In the genomic region with DNA sequence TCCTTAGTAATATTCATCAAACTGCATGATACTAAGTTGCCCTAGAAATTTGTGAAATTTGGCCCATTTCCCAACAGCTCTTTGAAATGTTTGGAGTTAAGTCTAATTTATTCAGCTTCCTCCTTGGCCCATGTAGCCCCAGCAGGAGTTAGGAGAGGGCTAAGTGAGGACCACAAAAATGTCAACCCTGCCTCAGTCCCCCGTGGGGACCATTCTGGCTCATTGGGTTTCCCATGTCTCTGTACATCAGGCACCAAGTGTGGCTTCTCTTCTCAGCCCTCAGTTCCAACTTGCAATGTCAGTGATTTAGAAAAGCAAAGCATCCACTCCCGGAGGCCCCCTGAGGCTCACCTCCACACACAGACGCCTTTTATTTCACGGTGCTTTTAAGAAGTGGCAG, we compare ENCODE assay signal across 26 mouse cellular contexts.
A peak's percentile ranks its signal among the peaks of the same experiment; 100 is the strongest.
DNase-seq lines count a peak whose midpoint lies in the region; ATAC-seq lines count a peak whose summit lies in the region.
"Had no signal": no experiment of that assay in that cellular context is flagged by ENCODE, and none has a peak within 500 bp of the region (broad histone marks: within the 10 kb centered on the region; RNA-seq: fewer than 3 reads in every experiment).

No protein-coding gene starts in this region.

- no peaks in the 10 kb centered on the region for H3K36me3 ChIP-seq in hindbrain, embryonic 16.5 days (ENCODE audit: control insufficient read depth, insufficient read depth, low read length)
- H3K36me3 ChIP-seq in hindbrain, embryonic 13.5 days = no peaks in the 10 kb centered on the region
- no peaks in the 10 kb centered on the region for H3K36me3 ChIP-seq in midbrain, embryonic 14.5 days (ENCODE audit: control insufficient read depth, insufficient read depth, low read length)
- H3K36me3 ChIP-seq in midbrain, embryonic 13.5 days = no peaks in the 10 kb centered on the region
- H3K36me3 ChIP-seq in liver, embryonic 11.5 days (ENCODE audit: control insufficient read depth, insufficient read depth, low read length) = no peaks in the 10 kb centered on the region
- H3K36me3 ChIP-seq: heart, embryonic 13.5 days; kidney, embryonic 15.5 days; limb, embryonic 15.5 days had no signal

- no peak overlapping the region for H3K4me3 ChIP-seq in hindbrain, embryonic 16.5 days (ENCODE audit: low read length)
- H3K4me3 ChIP-seq in hindbrain, embryonic 13.5 days = no peak overlapping the region
- H3K4me3 ChIP-seq in midbrain, embryonic 14.5 days (replicated peaks; ENCODE audit: low read depth, low read length) = no peak overlapping the region
- H3K4me3 ChIP-seq in midbrain, embryonic 13.5 days (replicated peaks) = no peak overlapping the region
- H3K4me3 ChIP-seq in liver, embryonic 11.5 days (ENCODE audit: low read depth, low read length) = no peak overlapping the region
- H3K4me3 ChIP-seq: heart, embryonic 13.5 days; kidney, embryonic 15.5 days; limb, embryonic 15.5 days had no signal

- no peak overlapping the region for H3K4me2 ChIP-seq in hindbrain, embryonic 16.5 days (ENCODE audit: low read length)
- no peak overlapping the region for H3K4me2 ChIP-seq in hindbrain, embryonic 13.5 days
- no peak overlapping the region for H3K4me2 ChIP-seq in midbrain, embryonic 14.5 days (ENCODE audit: low read length)
- H3K4me2 ChIP-seq in midbrain, embryonic 13.5 days (replicated peaks) = no peak overlapping the region
- H3K4me2 ChIP-seq in liver, embryonic 11.5 days = no peak overlapping the region
- H3K4me2 ChIP-seq: heart, embryonic 13.5 days; kidney, embryonic 15.5 days; limb, embryonic 15.5 days had no signal

- H3K27ac ChIP-seq in hindbrain, embryonic 16.5 days (ENCODE audit: low read depth, low read length) = no peak overlapping the region
- H3K27ac ChIP-seq in hindbrain, embryonic 13.5 days = no peak overlapping the region
- no peak overlapping the region for H3K27ac ChIP-seq in midbrain, embryonic 14.5 days (replicated peaks; ENCODE audit: low read depth, low read length)
- H3K27ac ChIP-seq in midbrain, embryonic 13.5 days = no peak overlapping the region
- no peak overlapping the region for H3K27ac ChIP-seq in liver, embryonic 11.5 days (ENCODE audit: low read depth, low read length)
- H3K27ac ChIP-seq: heart, embryonic 13.5 days; kidney, embryonic 15.5 days; limb, embryonic 15.5 days; liver, embryonic 14.5 days; stomach, postnatal 0 days had no signal

- 29% methylated on average over 4 of the region's 4 CpGs for WGBS in hindbrain, embryonic 16.5 days
- WGBS in hindbrain, embryonic 13.5 days = 20% methylated on average over 4 of the region's 4 CpGs
- WGBS in midbrain, embryonic 14.5 days = 23% methylated on average over 4 of the region's 4 CpGs
- 39% methylated on average over 4 of the region's 4 CpGs for WGBS in midbrain, embryonic 13.5 days
- 57% methylated on average over 4 of the region's 4 CpGs for WGBS in liver, embryonic 11.5 days

- H3K4me1 ChIP-seq in hindbrain, embryonic 16.5 days (ENCODE audit: control insufficient read depth, insufficient read depth, low read depth, low read length) = peaks cover 5% of the 10 kb centered on the region
- H3K4me1 ChIP-seq in hindbrain, embryonic 13.5 days (replicated peaks) = peaks cover 7% of the 10 kb centered on the region
- H3K4me1 ChIP-seq in midbrain, embryonic 14.5 days (ENCODE audit: control insufficient read depth, insufficient read depth, low read length) = no peaks in the 10 kb centered on the region
- H3K4me1 ChIP-seq in midbrain, embryonic 13.5 days (replicated peaks) = peaks cover 7% of the 10 kb centered on the region; the same call in 1 of the 2 replicates
- no peaks in the 10 kb centered on the region for H3K4me1 ChIP-seq in liver, embryonic 11.5 days (replicated peaks; ENCODE audit: control insufficient read depth, insufficient read depth, low read length)
- H3K4me1 ChIP-seq: heart, embryonic 13.5 days; kidney, embryonic 15.5 days; limb, embryonic 15.5 days had no signal

- peak; percentile 51; the same call in 1 of the 2 replicates for ATAC-seq in hindbrain, embryonic 16.5 days
- ATAC-seq in hindbrain, embryonic 13.5 days (ENCODE audit: low FRiP score) = no peak
- no peak for ATAC-seq in midbrain, embryonic 14.5 days (ENCODE audit: low FRiP score, low TSS enrichment)
- ATAC-seq in midbrain, embryonic 13.5 days = no peak
- no peak for ATAC-seq in liver, embryonic 11.5 days (replicated peaks; ENCODE audit: low FRiP score)
- ATAC-seq: inflammation-experienced regulatory T-cells, adult 6 months had no signal

- no peaks in the 10 kb centered on the region for H3K9me3 ChIP-seq in hindbrain, embryonic 16.5 days (ENCODE audit: control insufficient read depth, low read length)
- H3K9me3 ChIP-seq in hindbrain, embryonic 13.5 days = no peaks in the 10 kb centered on the region
- H3K9me3 ChIP-seq in midbrain, embryonic 14.5 days (ENCODE audit: control insufficient read depth, low read length) = no peaks in the 10 kb centered on the region
- H3K9me3 ChIP-seq in midbrain, embryonic 13.5 days = no peaks in the 10 kb centered on the region
- no peaks in the 10 kb centered on the region for H3K9me3 ChIP-seq in liver, embryonic 11.5 days (ENCODE audit: control insufficient read depth, low read length)
- H3K9me3 ChIP-seq: heart, embryonic 13.5 days; kidney, embryonic 15.5 days; limb, embryonic 15.5 days had no signal

- DNase-seq in cerebellum, postnatal 10 days = peak; percentile 7 to 9
- no peak for DNase-seq in cerebellum, adult 11-12 months
- peak; percentile 22 for DNase-seq in midbrain, embryonic 14.5 days
- peak; percentile 35 for DNase-seq in Muller cell, postnatal 12 days (ENCODE audit: inconsistent ontology term)
- no peak for DNase-seq in liver, embryonic 11.5 days (ENCODE audit: low spot score)
- DNase-seq: adrenal gland, adult 8-10 months; cerebellum, adult 11 months; cerebellum, adult 9-11 months; gastrocnemius, postnatal 10 days; heart, postnatal 10 days; kidney, adult 18-20 months; kidney, postnatal 25 days; lung, adult 2 months; right cerebral cortex, postnatal 4 days; thymus, adult 18-20 months; thymus, postnatal 25 days had no signal

- H3K27me3 ChIP-seq in hindbrain, embryonic 16.5 days (replicated peaks; ENCODE audit: control insufficient read depth, insufficient read depth, low read length) = no peaks in the 10 kb centered on the region
- H3K27me3 ChIP-seq in hindbrain, embryonic 13.5 days = no peaks in the 10 kb centered on the region
- no peaks in the 10 kb centered on the region for H3K27me3 ChIP-seq in midbrain, embryonic 14.5 days (ENCODE audit: control insufficient read depth, insufficient read depth, low read length)
- H3K27me3 ChIP-seq in midbrain, embryonic 13.5 days = no peaks in the 10 kb centered on the region
- no peaks in the 10 kb centered on the region for H3K27me3 ChIP-seq in liver, embryonic 11.5 days (replicated peaks; ENCODE audit: control insufficient read depth, insufficient read depth, low read length)
- H3K27me3 ChIP-seq: CH12.LX; heart, embryonic 13.5 days; kidney, embryonic 15.5 days; limb, embryonic 15.5 days had no signal

- no peak overlapping the region for H3K9ac ChIP-seq in hindbrain, embryonic 16.5 days (ENCODE audit: low read depth, low read length)
- no peak overlapping the region for H3K9ac ChIP-seq in hindbrain, embryonic 13.5 days
- H3K9ac ChIP-seq in midbrain, embryonic 14.5 days (replicated peaks; ENCODE audit: low read length) = no peak overlapping the region
- no peak overlapping the region for H3K9ac ChIP-seq in midbrain, embryonic 13.5 days (replicated peaks)
- no peak overlapping the region for H3K9ac ChIP-seq in liver, embryonic 11.5 days (ENCODE audit: low read depth, low read length)
- H3K9ac ChIP-seq: heart, embryonic 13.5 days; kidney, embryonic 15.5 days; limb, embryonic 15.5 days; liver, embryonic 14.5 days had no signal

Comparison
In these comparisons a context has a peak if more than half of its experiments do, and no peak if none do; other contexts are left out.
1. DNase-seq: peak in cerebellum, postnatal 10 days (2 of 2), midbrain, embryonic 14.5 days (single experiment) and Muller cell, postnatal 12 days (single experiment); none in cerebellum, adult 11-12 months (single experiment) and liver, embryonic 11.5 days (single experiment).